Mouse (Mus musculus): ENCODE results near the gene Runx1. TPM values are rescaled to one million over a fixed set of nuclear protein-coding genes. Genes with fewer than 3 reads are reported as not detected.

Gene Runx1
- total and polyA plus RNA-seq, 3 experiments: 3.1 to 10.9 (median 4.7) TPM

- Histone ChIP-seq H3K36me3 (replicated peaks in 1 of 2; ENCODE audit: control insufficient read depth in 1 of 2, insufficient read depth in 1 of 2, low read length in 1 of 2) (peaks cover 0 to 26% of the 10 kb centered on the region in 2 experiments), H3K4me3 (replicated peaks in 1 of 3; ENCODE audit: low read depth in 2 of 3, low read length in 2 of 3, poor library complexity in 1 of 3) (no peak overlapping the region), H3K79me2 (replicated peaks; ENCODE audit: control insufficient read depth, extremely low read depth, insufficient read depth, poor library complexity, severe bottlenecking) (no peaks in the 10 kb centered on the region), H3K27me3 (replicated peaks) (no peaks in the 10 kb centered on the region), H3K4me1 (ENCODE audit: control insufficient read depth in 1 of 2, insufficient read depth in 2 of 2) (peaks cover 4 to 19% of the 10 kb centered on the region in 2 experiments; a peak in 2 of 4 replicates), H3K9ac (ENCODE audit: insufficient read depth, low read depth) (no peak overlapping the region), H3K4me2 (ENCODE audit: insufficient read depth, low read depth, poor library complexity, severe bottlenecking) (no peak overlapping the region), H3K27ac (ENCODE audit: insufficient read depth, low read depth) (no peak overlapping the region), H3K9me3 (replicated peaks; ENCODE audit: low read length) (no peaks in the 10 kb centered on the region)
- DNase-seq (ENCODE audit: extremely low read depth): no peak
- no peak for TF ChIP-seq USF2 (conservative IDR thresholded peaks at IDR 0.05; ENCODE audit: low read depth, low read length)
- TF ChIP-seq ZC3H11A (IDR thresholded peaks at IDR 0.05; ENCODE audit: low read depth, low read length): no peak
- no peak for TF ChIP-seq ETS1 (conservative IDR thresholded peaks at IDR 0.05; ENCODE audit: low read depth, low read length)
- no peak for TF ChIP-seq ZMIZ1 (IDR thresholded peaks at IDR 0.05; ENCODE audit: low read depth, low read length)
- TF ChIP-seq RAD21 (IDR thresholded peaks at IDR 0.05; ENCODE audit: low read depth, low read length): no peak
- TF ChIP-seq NRF1 (IDR thresholded peaks at IDR 0.05; ENCODE audit: low read depth, low read length): no peak
- no peak for TF ChIP-seq ZKSCAN1 (IDR thresholded peaks at IDR 0.05; ENCODE audit: borderline replicate concordance, low read depth, low read length)
- TF ChIP-seq MAZ (IDR thresholded peaks at IDR 0.05; ENCODE audit: low read depth, low read length): no peak
- TF ChIP-seq GABPA (IDR thresholded peaks at IDR 0.05; ENCODE audit: insufficient replicate concordance, low read depth, low read length): no peak
- TF ChIP-seq UBTF (IDR thresholded peaks at IDR 0.05; ENCODE audit: low read depth, low read length): no peak
- TF ChIP-seq HCFC1 (IDR thresholded peaks at IDR 0.05; ENCODE audit: low read depth, low read length): no peak
- TF ChIP-seq MAFK (IDR thresholded peaks at IDR 0.05; ENCODE audit: insufficient replicate concordance, low read length): no peak
- no peak for TF ChIP-seq JUN (IDR thresholded peaks at IDR 0.05; ENCODE audit: insufficient read depth, low read depth, low read length)
- no peak for TF ChIP-seq E2F4 (IDR thresholded peaks at IDR 0.05; ENCODE audit: insufficient replicate concordance, low read depth, low read length)
- TF ChIP-seq POLR2A (IDR thresholded peaks at IDR 0.05; ENCODE audit: low read depth, low read length): no peak
- TF ChIP-seq IRF4 (IDR thresholded peaks at IDR 0.05; ENCODE audit: low read depth, low read length): no peak
- no peak for TF ChIP-seq ELF1 (IDR thresholded peaks at IDR 0.05; ENCODE audit: low read depth, low read length)
- no peak for TF ChIP-seq MXI1 (IDR thresholded peaks at IDR 0.05; ENCODE audit: low read depth, low read length)
- no peak for TF ChIP-seq USF1 (IDR thresholded peaks at IDR 0.05; ENCODE audit: low read depth, low read length)
- in situ Hi-C loops (cut with MboI; ENCODE audit: low pct_ligation_motif_present, low pct_unique_long_range_greater_than_20kb, low sequenced_read_pairs): no loop called here
- dilution Hi-C loops (cut with MboI; ENCODE audit: extremely low pct_ligation_motif_present, extremely low pct_unique_long_range_greater_than_20kb, low sequenced_read_pairs): no loop called here
Measured at GRCm38 (mm10) chr16:92741342-92741741, 84.6 kb downstream of the Runx1 start.

- peaks cover 0 to 31% of the 10 kb centered on the region in 2 experiments for H3K36me3 ChIP-seq (replicated peaks in 1 of 2; ENCODE audit: control insufficient read depth in 1 of 2, insufficient read depth in 1 of 2, low read length in 1 of 2)
- dilution Hi-C loops (cut with MboI; ENCODE audit: extremely low pct_ligation_motif_present, extremely low pct_unique_long_range_greater_than_20kb, low sequenced_read_pairs): no loop called here
Measured at GRCm38 (mm10) chr16:92740541-92740940, 85.4 kb downstream of the Runx1 start.

More at GRCm38 (mm10) chr16:92740541-92740940, 85.4 kb downstream of the Runx1 start:
- no peak overlapping the region for H3K9ac ChIP-seq (ENCODE audit: insufficient read depth, low read depth)
- no peaks in the 10 kb centered on the region for H3K79me2 ChIP-seq (replicated peaks; ENCODE audit: control insufficient read depth, extremely low read depth, insufficient read depth, poor library complexity, severe bottlenecking)
- no peak for DNase-seq (ENCODE audit: extremely low read depth)
- H3K4me1 ChIP-seq (ENCODE audit: control insufficient read depth in 1 of 2, insufficient read depth in 2 of 2): peaks cover 4 to 19% of the 10 kb centered on the region in 2 experiments; a peak in 2 of 4 replicates
- no peak overlapping the region for H3K4me3 ChIP-seq (replicated peaks in 1 of 3; ENCODE audit: low read depth in 2 of 3, low read length in 2 of 3, poor library complexity in 1 of 3)
- no peak for TF ChIP-seq CTCF (conservative IDR thresholded peaks at IDR 0.05 in 1 of 2, IDR thresholded peaks at IDR 0.05 in 1 of 2; ENCODE audit: low read depth in 2 of 2, low read length in 2 of 2)
- TF ChIP-seq MAZ (IDR thresholded peaks at IDR 0.05; ENCODE audit: low read depth, low read length): no peak
- TF ChIP-seq SMC3 (IDR thresholded peaks at IDR 0.05; ENCODE audit: low read depth, low read length): no peak
- no peak for TF ChIP-seq POLR2AphosphoS2 (IDR thresholded peaks at IDR 0.05; ENCODE audit: low read depth, low read length)
- no peak for TF ChIP-seq RCOR1 (conservative IDR thresholded peaks at IDR 0.05; ENCODE audit: low read depth, low read length)
- TF ChIP-seq ETS1 (conservative IDR thresholded peaks at IDR 0.05; ENCODE audit: low read depth, low read length): no peak
- no peak for TF ChIP-seq USF1 (IDR thresholded peaks at IDR 0.05; ENCODE audit: low read depth, low read length)
- no peak for TF ChIP-seq MAFK (IDR thresholded peaks at IDR 0.05; ENCODE audit: insufficient replicate concordance, low read length)
- TF ChIP-seq IRF4 (IDR thresholded peaks at IDR 0.05; ENCODE audit: low read depth, low read length): no peak
- no peak for TF ChIP-seq RAD21 (IDR thresholded peaks at IDR 0.05; ENCODE audit: low read depth, low read length)
- no peak for TF ChIP-seq MEF2A (IDR thresholded peaks at IDR 0.05; ENCODE audit: borderline replicate concordance, low read depth, low read length)
- no peak for TF ChIP-seq NELFE (IDR thresholded peaks at IDR 0.05; ENCODE audit: low read depth, low read length)
- TF ChIP-seq NRF1 (IDR thresholded peaks at IDR 0.05; ENCODE audit: low read depth, low read length): no peak
- no peak for TF ChIP-seq ELF1 (IDR thresholded peaks at IDR 0.05; ENCODE audit: low read depth, low read length)
- TF ChIP-seq KAT2A (IDR thresholded peaks at IDR 0.05; ENCODE audit: insufficient replicate concordance, low read length): no peak
- TF ChIP-seq MAX (IDR thresholded peaks at IDR 0.05; ENCODE audit: low read length): no peak
- no peak for TF ChIP-seq POLR2A (IDR thresholded peaks at IDR 0.05; ENCODE audit: low read depth, low read length)
- H3K27ac ChIP-seq (ENCODE audit: insufficient read depth, low read depth): no peak overlapping the region
- H3K9me3 ChIP-seq (replicated peaks; ENCODE audit: low read length): no peaks in the 10 kb centered on the region
- H3K27me3 ChIP-seq (replicated peaks): no peaks in the 10 kb centered on the region
- no peak overlapping the region for H3K4me2 ChIP-seq (ENCODE audit: insufficient read depth, low read depth, poor library complexity, severe bottlenecking)
- in situ Hi-C loops (cut with MboI; ENCODE audit: low pct_ligation_motif_present, low pct_unique_long_range_greater_than_20kb, low sequenced_read_pairs): no loop called here
